Mouse (Mus musculus): ENCODE results near the gene Gm20708. TPM values are rescaled to one million over a fixed set of nuclear protein-coding genes. Genes with fewer than 3 reads are reported as not detected.
A peak's percentile ranks its signal among the peaks of the same experiment; 100 is the strongest.

The Gm20708 gene
- polyA plus RNA-seq, 1 experiment from 2014 or later, result 1.2 TPM

DNA sequence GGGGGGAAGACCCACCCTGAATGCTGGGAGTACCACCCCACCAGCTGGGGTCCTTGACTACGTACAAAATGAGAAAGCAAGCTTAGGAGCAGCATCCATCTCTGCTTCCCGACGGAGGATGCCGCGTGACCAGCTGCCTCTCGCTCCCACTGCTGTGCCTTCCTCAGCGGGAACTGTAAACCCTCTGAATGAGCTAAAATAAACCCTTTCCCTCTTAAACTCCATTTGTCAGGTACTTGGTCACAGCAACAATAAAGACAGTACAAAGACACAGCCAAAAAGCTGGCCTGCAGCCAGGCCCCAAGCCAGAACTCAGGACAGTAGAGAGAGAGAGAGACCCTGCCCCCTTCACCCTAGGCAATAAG lies 39.8 kb upstream of the Gm20708 start:
- ATAC-seq (ENCODE audit: low read depth), result peak; percentile 22; the same call in 1 of the 2 replicates
- Histone ChIP-seq H3K36me3 (ENCODE audit: control insufficient read depth, insufficient read depth, low read length) (peaks cover 5% of the 10 kb centered on the region; the same call in 1 of the 2 replicates), H3K4me3 (ENCODE audit: low read depth, low read length) (no peak overlapping the region), H3K4me2 (ENCODE audit: low read depth, low read length) (no peak overlapping the region), H3K27me3 (ENCODE audit: control insufficient read depth, insufficient read depth, low read length) (no peaks in the 10 kb centered on the region), H3K4me1 (ENCODE audit: control insufficient read depth, insufficient read depth, low read length) (0 out of 2 replicates have a peak, but pooled peaks cover 3% of the 10 kb centered on the region), H3K9me3 (ENCODE audit: control insufficient read depth, low read length) (no peaks in the 10 kb centered on the region), H3K27ac (ENCODE audit: low read depth, low read length) (0 out of 2 replicates have a peak overlapping the region, but pooled peaks have one; percentile 29), H3K9ac (replicated peaks; ENCODE audit: low read depth, low read length) (no peak overlapping the region)
- 42% methylated on average over 7 of the region's 7 CpGs for WGBS

DNA sequence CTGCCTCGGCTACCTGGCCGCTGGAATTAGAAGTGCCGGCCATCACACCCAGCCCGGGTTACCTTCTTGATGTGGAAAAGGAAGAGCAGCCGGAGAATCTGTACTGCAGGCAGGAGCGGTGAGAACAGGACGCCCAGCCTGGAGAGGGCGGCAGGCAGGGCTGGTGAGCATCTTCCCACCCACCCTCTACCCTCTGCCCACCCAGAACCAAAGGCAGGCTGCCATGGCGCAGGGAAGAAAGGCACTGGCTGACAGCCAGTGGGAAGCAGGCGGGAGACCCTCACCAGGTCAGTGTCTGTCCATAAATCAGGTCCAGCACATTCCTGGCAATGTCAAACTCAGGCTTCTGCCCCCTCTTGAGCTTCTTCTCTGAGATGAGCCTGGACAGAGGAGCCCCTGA lies 39.1 kb upstream of the Gm20708 start:
- no peak overlapping the region for H3K27ac ChIP-seq (ENCODE audit: low read depth, low read length)
- H3K36me3 ChIP-seq (ENCODE audit: control insufficient read depth, insufficient read depth, low read length), result no peaks in the 10 kb centered on the region
- no peaks in the 10 kb centered on the region for H3K9me3 ChIP-seq (ENCODE audit: control insufficient read depth, low read length)
- 0 out of 2 replicates have a peak, but pooled peaks cover 3% of the 10 kb centered on the region for H3K4me1 ChIP-seq (ENCODE audit: control insufficient read depth, insufficient read depth, low read length)
- no peaks in the 10 kb centered on the region for H3K27me3 ChIP-seq (ENCODE audit: control insufficient read depth, insufficient read depth, low read length)
- no peak overlapping the region for H3K4me2 ChIP-seq (ENCODE audit: low read depth, low read length)
- ATAC-seq (ENCODE audit: low read depth), result peak; percentile 73; the same call in 1 of the 2 replicates
- H3K9ac ChIP-seq (replicated peaks; ENCODE audit: low read depth, low read length), result no peak overlapping the region
- WGBS, result 63% methylated on average over 10 of the region's 10 CpGs
- H3K4me3 ChIP-seq (ENCODE audit: low read depth, low read length), result no peak overlapping the region

DNA sequence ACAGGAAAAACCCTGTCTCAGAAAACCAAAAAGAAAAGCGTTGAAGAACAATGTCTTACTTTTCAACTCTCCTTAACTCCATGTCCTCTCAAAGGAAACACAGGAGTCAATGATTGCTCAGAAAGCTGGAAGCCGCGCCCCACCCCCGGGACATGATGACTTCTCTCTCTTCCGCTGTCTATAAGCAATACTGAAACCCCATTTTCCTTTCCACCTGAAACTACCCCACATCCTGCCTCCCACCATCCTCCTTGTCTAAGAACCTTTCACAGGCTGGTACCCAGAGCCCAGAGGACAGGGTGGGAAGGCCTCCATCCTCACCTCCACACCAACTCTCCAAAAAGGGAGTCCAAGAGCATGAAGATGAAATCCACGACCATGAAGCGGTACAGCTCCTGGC lies 37.1 kb upstream of the Gm20708 start:
- ATAC-seq (ENCODE audit: low read depth), result no peak
- Histone ChIP-seq H3K4me1 (ENCODE audit: control insufficient read depth, insufficient read depth, low read length) (0 out of 2 replicates have a peak, but pooled peaks cover 3% of the 10 kb centered on the region), H3K4me2 (ENCODE audit: low read depth, low read length) (no peak overlapping the region), H3K27ac (ENCODE audit: low read depth, low read length) (no peak overlapping the region), H3K9me3 (ENCODE audit: control insufficient read depth, low read length) (no peaks in the 10 kb centered on the region), H3K9ac (replicated peaks; ENCODE audit: low read depth, low read length) (no peak overlapping the region), H3K27me3 (ENCODE audit: control insufficient read depth, insufficient read depth, low read length) (no peaks in the 10 kb centered on the region), H3K36me3 (ENCODE audit: control insufficient read depth, insufficient read depth, low read length) (no peaks in the 10 kb centered on the region), H3K4me3 (ENCODE audit: low read depth, low read length) (no peak overlapping the region)
- 94% methylated on average over 7 of the region's 7 CpGs for WGBS

DNA sequence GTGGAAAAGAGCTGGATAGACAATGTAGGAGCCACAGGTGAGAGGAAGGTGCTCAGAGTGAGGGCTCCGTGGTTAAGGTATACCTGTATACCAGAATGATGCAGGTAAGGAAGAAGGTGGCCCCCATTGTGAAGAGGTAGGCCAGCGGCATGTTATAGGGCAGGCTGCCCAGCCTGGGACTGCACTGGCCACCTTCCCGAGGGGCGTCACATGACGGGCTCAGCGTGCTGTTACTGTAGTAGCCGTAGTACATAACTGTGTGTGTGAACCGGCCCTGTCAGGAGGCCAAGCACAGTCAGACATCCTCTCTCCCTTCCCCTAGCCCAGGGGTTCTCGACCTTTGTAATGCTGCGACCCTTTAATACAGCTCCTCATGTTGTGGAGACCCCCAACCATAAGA lies 34.5 kb upstream of the Gm20708 start:
- no peak for ATAC-seq (ENCODE audit: low read depth)
- 93% methylated on average over 10 of the region's 10 CpGs for WGBS
- Histone ChIP-seq H3K9ac (replicated peaks; ENCODE audit: low read depth, low read length) (no peak overlapping the region), H3K4me2 (ENCODE audit: low read depth, low read length) (no peak overlapping the region), H3K9me3 (ENCODE audit: control insufficient read depth, low read length) (no peaks in the 10 kb centered on the region), H3K27ac (ENCODE audit: low read depth, low read length) (no peak overlapping the region), H3K27me3 (ENCODE audit: control insufficient read depth, insufficient read depth, low read length) (no peaks in the 10 kb centered on the region; the same call in 1 of the 2 replicates), H3K4me1 (ENCODE audit: control insufficient read depth, insufficient read depth, low read length) (peaks cover 6% of the 10 kb centered on the region; the same call in 1 of the 2 replicates), H3K4me3 (ENCODE audit: low read depth, low read length) (no peak overlapping the region), H3K36me3 (ENCODE audit: control insufficient read depth, insufficient read depth, low read length) (no peaks in the 10 kb centered on the region)

DNA sequence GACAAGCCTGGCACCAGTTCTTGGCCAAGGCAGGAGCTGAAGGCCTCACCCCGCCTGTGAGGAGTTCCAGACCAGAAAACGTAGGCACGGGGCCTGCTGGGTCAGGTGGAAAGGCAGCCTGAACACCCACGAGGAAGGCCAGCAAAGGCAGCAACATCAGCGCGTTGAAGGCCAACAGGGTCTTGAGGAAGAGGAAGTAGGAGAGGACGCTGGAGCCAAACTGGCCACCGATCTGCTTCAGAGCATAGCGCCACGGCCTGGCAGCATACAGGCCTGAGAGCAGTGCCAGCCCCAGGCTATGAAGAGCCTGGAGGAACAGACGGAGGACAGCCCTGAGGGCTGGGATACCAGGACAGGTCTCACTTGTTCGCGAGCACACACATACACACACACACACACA lies 33.9 kb upstream of the Gm20708 start:
- Histone ChIP-seq H3K4me2 (ENCODE audit: low read depth, low read length) (no peak overlapping the region), H3K4me1 (ENCODE audit: control insufficient read depth, insufficient read depth, low read length) (peaks cover 12% of the 10 kb centered on the region), H3K9ac (replicated peaks; ENCODE audit: low read depth, low read length) (no peak overlapping the region), H3K27me3 (ENCODE audit: control insufficient read depth, insufficient read depth, low read length) (no peaks in the 10 kb centered on the region; the same call in 1 of the 2 replicates), H3K36me3 (ENCODE audit: control insufficient read depth, insufficient read depth, low read length) (no peaks in the 10 kb centered on the region), H3K9me3 (ENCODE audit: control insufficient read depth, low read length) (no peaks in the 10 kb centered on the region), H3K27ac (ENCODE audit: low read depth, low read length) (no peak overlapping the region), H3K4me3 (ENCODE audit: low read depth, low read length) (no peak overlapping the region)
- ATAC-seq (ENCODE audit: low read depth), result no peak
- 93% methylated on average over 13 of the region's 13 CpGs for WGBS

DNA sequence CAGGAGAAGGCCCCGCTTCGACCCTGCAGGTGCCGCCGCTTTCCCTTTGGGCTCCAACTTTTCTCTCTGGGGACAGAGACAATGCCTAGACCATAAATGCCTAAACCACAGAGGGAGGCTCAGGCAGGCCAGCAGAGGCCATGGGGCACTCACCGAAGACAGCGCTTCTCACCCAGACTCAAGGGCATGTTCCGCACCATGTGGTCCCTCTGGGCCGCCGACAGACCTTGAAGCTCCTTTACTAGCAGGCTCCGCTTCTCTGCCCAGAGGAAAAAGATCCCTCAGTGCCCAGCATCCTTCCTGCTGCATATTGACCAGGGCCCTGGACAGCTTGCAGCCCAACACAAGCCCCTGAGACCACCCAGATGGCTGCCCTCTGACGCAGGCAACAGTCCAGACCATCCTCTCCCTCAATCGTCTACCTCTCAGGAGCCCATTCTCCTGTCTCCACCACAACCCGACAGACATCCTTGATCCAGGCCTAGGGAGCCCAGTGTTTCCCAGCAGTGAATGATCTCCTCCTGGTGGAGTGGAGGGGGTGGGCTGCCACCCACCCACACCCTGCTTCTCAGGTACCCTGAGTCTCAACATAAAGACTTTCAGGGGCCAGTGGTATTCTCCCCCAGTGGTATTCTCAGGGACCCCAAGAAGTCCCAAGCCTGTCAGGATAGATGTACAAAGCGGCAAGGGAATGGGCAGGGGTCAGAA lies 33.2 kb upstream of the Gm20708 start:
- Histone ChIP-seq H3K36me3 (ENCODE audit: control insufficient read depth, insufficient read depth, low read length) (no peaks in the 10 kb centered on the region), H3K27ac (ENCODE audit: low read depth, low read length) (no peak overlapping the region), H3K9me3 (ENCODE audit: control insufficient read depth, low read length) (no peaks in the 10 kb centered on the region), H3K27me3 (ENCODE audit: control insufficient read depth, insufficient read depth, low read length) (no peaks in the 10 kb centered on the region; the same call in 1 of the 2 replicates), H3K4me2 (ENCODE audit: low read depth, low read length) (no peak overlapping the region), H3K4me1 (ENCODE audit: control insufficient read depth, insufficient read depth, low read length) (peaks cover 17% of the 10 kb centered on the region), H3K9ac (replicated peaks; ENCODE audit: low read depth, low read length) (no peak overlapping the region), H3K4me3 (ENCODE audit: low read depth, low read length) (no peak overlapping the region)
- no peak for ATAC-seq (ENCODE audit: low read depth)
- 80% methylated on average over 14 of the region's 14 CpGs for WGBS

DNA sequence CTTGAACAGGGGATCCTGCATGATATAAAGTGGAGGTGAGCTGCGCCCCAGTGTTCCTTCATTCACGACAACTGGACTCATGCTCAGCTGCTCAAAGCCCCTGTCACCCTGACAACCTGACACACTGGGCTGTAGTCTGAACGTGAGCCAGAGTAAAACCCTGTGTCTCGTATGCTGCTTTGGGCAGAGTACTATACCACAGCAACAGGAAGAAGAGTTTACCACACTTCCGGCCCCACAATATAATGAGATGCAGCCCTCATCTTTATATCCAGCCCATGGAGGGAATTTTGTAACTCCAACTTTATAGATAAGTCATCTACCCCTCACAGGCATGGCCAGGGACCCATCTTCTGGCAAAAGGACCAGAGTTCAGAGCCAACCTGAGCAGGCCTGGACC lies 32.4 kb upstream of the Gm20708 start:
- no peak overlapping the region for H3K27ac ChIP-seq (ENCODE audit: low read depth, low read length)
- H3K4me3 ChIP-seq (ENCODE audit: low read depth, low read length), result no peak overlapping the region
- H3K36me3 ChIP-seq (ENCODE audit: control insufficient read depth, insufficient read depth, low read length), result no peaks in the 10 kb centered on the region
- no peaks in the 10 kb centered on the region; the same call in 1 of the 2 replicates for H3K27me3 ChIP-seq (ENCODE audit: control insufficient read depth, insufficient read depth, low read length)
- no peak overlapping the region for H3K4me2 ChIP-seq (ENCODE audit: low read depth, low read length)
- H3K9ac ChIP-seq (replicated peaks; ENCODE audit: low read depth, low read length), result no peak overlapping the region
- ATAC-seq (ENCODE audit: low read depth), result no peak
- 86% methylated on average over 5 of the region's 5 CpGs for WGBS
- no peaks in the 10 kb centered on the region for H3K9me3 ChIP-seq (ENCODE audit: control insufficient read depth, low read length)
- peaks cover 18% of the 10 kb centered on the region for H3K4me1 ChIP-seq (ENCODE audit: control insufficient read depth, insufficient read depth, low read length)

DNA sequence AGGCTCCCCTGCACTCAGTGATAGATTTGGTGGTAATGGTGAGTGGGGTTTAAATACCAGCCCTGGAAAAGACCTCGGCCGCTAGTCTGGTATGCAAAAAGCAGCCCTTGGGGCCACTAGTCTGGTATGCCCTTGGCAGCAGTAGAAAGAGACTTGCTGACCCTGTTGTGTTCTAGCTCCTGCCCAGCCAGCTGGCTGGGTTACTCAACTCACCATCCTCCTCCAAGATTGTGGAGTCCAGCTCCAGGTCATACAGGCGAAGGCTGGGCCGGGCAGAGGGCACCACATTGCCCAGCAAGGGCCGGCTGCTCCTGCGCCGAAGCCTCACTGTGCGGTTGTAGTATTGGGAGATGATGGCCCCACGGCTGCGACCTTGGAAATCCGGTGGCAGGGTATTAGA lies 31.4 kb upstream of the Gm20708 start:
- Histone ChIP-seq H3K9me3 (ENCODE audit: control insufficient read depth, low read length) (no peaks in the 10 kb centered on the region), H3K27me3 (ENCODE audit: control insufficient read depth, insufficient read depth, low read length) (no peaks in the 10 kb centered on the region; the same call in 1 of the 2 replicates), H3K36me3 (ENCODE audit: control insufficient read depth, insufficient read depth, low read length) (no peaks in the 10 kb centered on the region), H3K27ac (ENCODE audit: low read depth, low read length) (no peak overlapping the region), H3K4me3 (ENCODE audit: low read depth, low read length) (no peak overlapping the region), H3K9ac (replicated peaks; ENCODE audit: low read depth, low read length) (no peak overlapping the region), H3K4me2 (ENCODE audit: low read depth, low read length) (no peak overlapping the region), H3K4me1 (ENCODE audit: control insufficient read depth, insufficient read depth, low read length) (peaks cover 22% of the 10 kb centered on the region)
- WGBS, result 93% methylated on average over 11 of the region's 11 CpGs
- ATAC-seq (ENCODE audit: low read depth), result no peak

DNA sequence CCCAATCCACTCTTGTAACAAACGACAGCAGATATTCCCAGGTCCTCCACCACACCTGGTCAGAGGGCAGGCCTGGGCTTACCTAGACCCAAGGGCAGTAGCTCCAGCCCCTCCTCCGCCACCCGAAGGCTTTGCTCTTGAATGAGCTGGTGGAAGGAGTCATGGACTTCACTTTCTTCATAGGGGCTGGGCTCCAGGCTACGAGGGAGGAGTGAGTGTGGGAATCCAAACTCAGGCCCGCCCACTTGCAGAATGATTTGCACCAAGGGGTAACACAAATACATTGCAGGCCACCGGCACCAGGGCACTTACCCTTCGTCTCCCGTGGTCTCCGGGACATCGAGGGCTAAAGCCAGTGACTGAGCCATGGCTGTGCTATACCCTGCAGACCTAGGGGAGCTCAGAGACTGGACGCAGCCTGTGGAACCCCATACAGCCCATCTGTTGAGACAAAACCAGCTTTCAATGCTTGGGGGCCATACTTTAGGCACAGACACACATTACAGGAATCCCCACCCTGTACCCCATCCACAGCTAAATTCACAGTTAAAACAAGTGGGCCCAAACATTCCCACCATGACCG lies 30.5 kb upstream of the Gm20708 start:
- Histone ChIP-seq H3K9me3 (ENCODE audit: control insufficient read depth, low read length) (no peaks in the 10 kb centered on the region), H3K27me3 (ENCODE audit: control insufficient read depth, insufficient read depth, low read length) (no peaks in the 10 kb centered on the region; the same call in 1 of the 2 replicates), H3K36me3 (ENCODE audit: control insufficient read depth, insufficient read depth, low read length) (no peaks in the 10 kb centered on the region), H3K9ac (replicated peaks; ENCODE audit: low read depth, low read length) (no peak overlapping the region), H3K27ac (ENCODE audit: low read depth, low read length) (peak overlapping the region; percentile 61), H3K4me1 (ENCODE audit: control insufficient read depth, insufficient read depth, low read length) (peaks cover 27% of the 10 kb centered on the region), H3K4me2 (ENCODE audit: low read depth, low read length) (peak overlapping the region; percentile 22; the same call in 1 of the 2 replicates), H3K4me3 (ENCODE audit: low read depth, low read length) (no peak overlapping the region)
- no peak for ATAC-seq (ENCODE audit: low read depth)
- 46% methylated on average over 12 of the region's 12 CpGs for WGBS
